Mouse (Mus musculus): Measurements from ENCODE around the gene Rgs14. TPM values are rescaled to one million over a fixed set of nuclear protein-coding genes. Genes with fewer than 3 reads are reported as not detected.
A peak's percentile ranks its signal among the peaks of the same experiment; 100 is the strongest.

Rgs14 gene
- 10 to 100 TPM; 61.5 to 73.9 (median 62.9) TPM for polyA plus RNA-seq (2017; shearing (Covaris generic))

- ATAC-seq = peak; percentile 97
Measured at GRCm38 (mm10) chr13:55369531-55370114, at the start of gene Rgs14. TSS of gene Rgs14 (plus strand) at chr13:55369732.

GRCm38 (mm10) chr13:55319931-55320533 lies 49.5 kb upstream of the Rgs14 start, which contains the start of gene Prelid1:
TSS of gene Prelid1 (plus strand) at chr13:55320500.
- ATAC-seq = no peak

GRCm38 (mm10) chr13:55321434-55322129 lies 48.0 kb upstream of the Rgs14 start, which contains the start of gene Rab24:
TSS of gene Rab24 (minus strand) at chr13:55321946.
- peak; percentile 93 for ATAC-seq

- ATAC-seq = peak; percentile 30
Measured at GRCm38 (mm10) chr13:55322130-55322825, 47.3 kb upstream of the Rgs14 start.

- ATAC-seq = no peak
Measured at GRCm38 (mm10) chr13:55325596-55325995, 43.9 kb upstream of the Rgs14 start.

- ATAC-seq = peak; percentile 4
Measured at GRCm38 (mm10) chr13:55327169-55327568, 42.4 kb upstream of the Rgs14 start.

- peak; percentile 92 for ATAC-seq
Measured at GRCm38 (mm10) chr13:55327633-55328032, 41.9 kb upstream of the Rgs14 start.

- ATAC-seq = no peak
Measured at GRCm38 (mm10) chr13:55328171-55328570, 41.4 kb upstream of the Rgs14 start.

GRCm38 (mm10) chr13:55328641-55329040 lies 40.9 kb upstream of the Rgs14 start:
- ATAC-seq = no peak

GRCm38 (mm10) chr13:55329109-55329682 lies 40.3 kb upstream of the Rgs14 start:
- ATAC-seq = no peak

GRCm38 (mm10) chr13:55329683-55330566 lies 39.6 kb upstream of the Rgs14 start, which contains the start of gene Mxd3:
TSS of gene Mxd3 (minus strand) at chr13:55329823.
- peak; percentile 71 for ATAC-seq

GRCm38 (mm10) chr13:55330567-55331400 lies 38.7 kb upstream of the Rgs14 start:
- ATAC-seq = no peak

GRCm38 (mm10) chr13:55332331-55332730 lies 37.2 kb upstream of the Rgs14 start:
- ATAC-seq = no peak

- ATAC-seq = no peak
Measured at GRCm38 (mm10) chr13:55335701-55336100, 33.8 kb upstream of the Rgs14 start.

- ATAC-seq = no peak
Measured at GRCm38 (mm10) chr13:55337341-55337975, 32.1 kb upstream of the Rgs14 start.

- ATAC-seq = no peak
Measured at GRCm38 (mm10) chr13:55338131-55339054, 31.1 kb upstream of the Rgs14 start.

GRCm38 (mm10) chr13:55339259-55339658 lies 30.3 kb upstream of the Rgs14 start:
- ATAC-seq = peak; percentile 32

GRCm38 (mm10) chr13:55342469-55342868 lies 27.1 kb upstream of the Rgs14 start:
- no peak for ATAC-seq

- ATAC-seq = no peak
Measured at GRCm38 (mm10) chr13:55344286-55344685, 25.2 kb upstream of the Rgs14 start.

All from inflammation-experienced regulatory T-cells, adult 6 months (primary cell).